Mouse (Mus musculus): Measurements from ENCODE around the gene Vps4a.
"Not testable (repeated sequence)": the region's sequence is repeated elsewhere in the genome, so short reads cannot be mapped to it uniquely, and the experiment has no call there.

Gene Vps4a

GRCm38 (mm10) chr8:107030650-107031576, at the start of gene Vps4a:
Vps4a (plus strand) TSS chr8:107031222.
- peak; percentile 93 for DNase-seq (ENCODE audit: low spot score)

GRCm38 (mm10) chr8:106985404-106985821, 45.6 kb upstream of the Vps4a start:
- no peak for DNase-seq (ENCODE audit: low spot score)

- no peak for DNase-seq (ENCODE audit: low spot score)
These were observed 45.1 kb upstream of the Vps4a start for GRCm38 (mm10) chr8:106985951-106986350.

- DNase-seq (ENCODE audit: low spot score) = no peak
These were observed 43.5 kb upstream of the Vps4a start for GRCm38 (mm10) chr8:106987557-106987956.

GRCm38 (mm10) chr8:106991393-106991792, 39.6 kb upstream of the Vps4a start:
- DNase-seq (ENCODE audit: low spot score) = no peak

GRCm38 (mm10) chr8:106996339-106996738, 34.7 kb upstream of the Vps4a start:
- not testable (repeated sequence) for DNase-seq (ENCODE audit: low spot score)

GRCm38 (mm10) chr8:106997416-106997815, 33.6 kb upstream of the Vps4a start:
- DNase-seq (ENCODE audit: low spot score) = no peak

GRCm38 (mm10) chr8:106999068-106999467, 32.0 kb upstream of the Vps4a start:
- no peak for DNase-seq (ENCODE audit: low spot score)

GRCm38 (mm10) chr8:107002532-107002931, 28.5 kb upstream of the Vps4a start:
- peak; percentile 66 for DNase-seq (ENCODE audit: low spot score)

GRCm38 (mm10) chr8:107007795-107008194, 23.2 kb upstream of the Vps4a start:
- DNase-seq (ENCODE audit: low spot score) = no peak

GRCm38 (mm10) chr8:107012666-107013065, 18.4 kb upstream of the Vps4a start:
- DNase-seq (ENCODE audit: low spot score) = no peak

GRCm38 (mm10) chr8:107014915-107015314, 16.1 kb upstream of the Vps4a start:
- DNase-seq (ENCODE audit: low spot score) = no peak

- DNase-seq (ENCODE audit: low spot score) = no peak
These were observed 7.5 kb upstream of the Vps4a start for GRCm38 (mm10) chr8:107023479-107023878.

- no peak for DNase-seq (ENCODE audit: low spot score)
These were observed 1.7 kb upstream of the Vps4a start for GRCm38 (mm10) chr8:107029310-107029709.

- no peak for DNase-seq (ENCODE audit: low spot score)
These were observed 964 bp upstream of the Vps4a start for GRCm38 (mm10) chr8:107030058-107030457.

- DNase-seq (ENCODE audit: low spot score) = no peak
These were observed 612 bp downstream of the Vps4a start for GRCm38 (mm10) chr8:107031577-107032090.

GRCm38 (mm10) chr8:107033609-107034008, 2.6 kb downstream of the Vps4a start:
- not testable (repeated sequence) for DNase-seq (ENCODE audit: low spot score)

- no peak for DNase-seq (ENCODE audit: low spot score)
These were observed 4.6 kb downstream of the Vps4a start for GRCm38 (mm10) chr8:107035641-107036040.

- no peak for DNase-seq (ENCODE audit: low spot score)
These were observed 5.6 kb downstream of the Vps4a start for GRCm38 (mm10) chr8:107036626-107037025.

- DNase-seq (ENCODE audit: low spot score) = no peak
These were observed 9.6 kb downstream of the Vps4a start for GRCm38 (mm10) chr8:107040632-107041031.

GRCm38 (mm10) chr8:107045478-107045877, 14.5 kb downstream of the Vps4a start:
- DNase-seq (ENCODE audit: low spot score) = no peak

GRCm38 (mm10) chr8:107046976-107047375, 16.0 kb downstream of the Vps4a start:
- DNase-seq (ENCODE audit: low spot score) = no peak
